Mouse (Mus musculus) stomach, embryonic 15.5 days (tissue): ENCODE results near the gene Med12l. TPM values are rescaled to one million over a fixed set of nuclear protein-coding genes. Genes with fewer than 3 reads are reported as not detected.

Experiments used
- ATAC-seq: fragments of 200-750 bp; cut with Nextera tagmentation; 2 replicates; pipeline ENCODE4 v1.8.0; 2017; ENCODE audit warnings: low read depth, moderate number of reproducible peaks, moderate TSS enrichment; ENCODE audit not compliant: insufficient read depth, low FRiP score
- H3K27ac ChIP-seq: fragments of 300-500 bp; sonication (generic); 2 replicates; pipeline ENCODE4 v1.5.1; 2015; ENCODE audit warnings: mild to moderate bottlenecking, inconsistent platforms
- H3K27me3 ChIP-seq: fragments of 300-500 bp; sonication (generic); replicated peaks from 2 replicates; pipeline ENCODE4 v1.6.1; 2015; ENCODE audit warnings: inconsistent platforms
- H3K36me3 ChIP-seq: fragments of 300-500 bp; sonication (generic); 2 replicates; pipeline ENCODE4 v1.6.1; 2015; ENCODE audit warnings: inconsistent platforms
- H3K4me1 ChIP-seq: fragments of 300-500 bp; sonication (generic); 2 replicates; pipeline ENCODE4 v1.6.1; 2015; ENCODE audit warnings: inconsistent platforms
- H3K4me2 ChIP-seq: fragments of 300-500 bp; sonication (generic); 2 replicates; pipeline ENCODE4 v1.6.1; 2015; ENCODE audit warnings: mild to moderate bottlenecking, inconsistent platforms
- H3K4me3 ChIP-seq: fragments of 300-500 bp; sonication (generic); replicated peaks from 2 replicates; pipeline ENCODE4 v1.5.1; 2015; ENCODE audit warnings: inconsistent platforms
- H3K9ac ChIP-seq: fragments of 300-500 bp; sonication (generic); 2 replicates; pipeline ENCODE4 v1.6.1; 2015; ENCODE audit warnings: inconsistent platforms
- H3K9me3 ChIP-seq: fragments of 300-500 bp; sonication (generic); 2 replicates; pipeline ENCODE4 v1.6.1; 2016; ENCODE audit warnings: inconsistent platforms
- WGBS: fragments of 180-500 bp; shearing (Covaris S2); methylation state at CpG from one replicate; pipeline ENCODE4 v1.1.7; 2015; 5-methylcytosine and 5-hydroxymethylcytosine counted together
- polyA plus RNA-seq: library from polyadenylated mRNA; unstranded; fragments of >200 nt; fragmentation: Nextera tagmentation; extraction: Ambion mirVana; gene quantifications from 2 replicates; pipeline ENCODE4 v1.2.1, GENCODE M21; 2015

Gene Med12l
- polyA plus RNA-seq, 1 experiment from 2014 or later, result 1.5 TPM

GRCm38 (mm10) chr3:58993619-58994018 is 12.0 kb upstream of the Med12l start:
- WGBS, result 86% methylated on average over 3 of the region's 3 CpGs
- H3K27me3 ChIP-seq, result no peaks in the 10 kb centered on the region
- no peaks in the 10 kb centered on the region for H3K4me1 ChIP-seq
- H3K9ac ChIP-seq, result no peak overlapping the region
- H3K9me3 ChIP-seq, result no peaks in the 10 kb centered on the region
- no peak for ATAC-seq
- no peak overlapping the region for H3K27ac ChIP-seq
- no peaks in the 10 kb centered on the region for H3K36me3 ChIP-seq
- no peak overlapping the region for H3K4me2 ChIP-seq
- no peak overlapping the region for H3K4me3 ChIP-seq

GRCm38 (mm10) chr3:59003756-59004155 is 1.9 kb upstream of the Med12l start:
- Histone ChIP-seq H3K9ac (no peak overlapping the region), H3K27ac (no peak overlapping the region), H3K9me3 (no peaks in the 10 kb centered on the region), H3K36me3 (no peaks in the 10 kb centered on the region), H3K4me1 (peaks cover 7% of the 10 kb centered on the region; the same call in 1 of the 2 replicates), H3K27me3 (0 out of 2 replicates have a peak, but pooled peaks cover 6% of the 10 kb centered on the region), H3K4me2 (no peak overlapping the region), H3K4me3 (no peak overlapping the region)
- ATAC-seq, result no peak
- 69% methylated on average over 5 of the region's 5 CpGs for WGBS

- Histone ChIP-seq H3K4me1 (peaks cover 7% of the 10 kb centered on the region; the same call in 1 of the 2 replicates), H3K4me3 (peak overlapping the region; percentile 77), H3K4me2 (peak overlapping the region; percentile 97), H3K27ac (peak overlapping the region; percentile 86), H3K36me3 (no peaks in the 10 kb centered on the region), H3K9me3 (no peaks in the 10 kb centered on the region), H3K27me3 (0 out of 2 replicates have a peak, but pooled peaks cover 6% of the 10 kb centered on the region), H3K9ac (peak overlapping the region; percentile 54; the same call in 1 of the 2 replicates)
- under 1% methylated on average over 54 of the region's 83 CpGs for WGBS
- peak; percentile 41 for ATAC-seq
Measured at GRCm38 (mm10) chr3:59005996-59006730, 538 bp downstream of the Med12l start.

GRCm38 (mm10) chr3:59006731-59007441 is 1.3 kb downstream of the Med12l start:
- peak; percentile 73 for ATAC-seq
- Histone ChIP-seq H3K4me1 (peaks cover 7% of the 10 kb centered on the region; the same call in 1 of the 2 replicates), H3K36me3 (no peaks in the 10 kb centered on the region), H3K27ac (peak overlapping the region; percentile 86), H3K27me3 (0 out of 2 replicates have a peak, but pooled peaks cover 6% of the 10 kb centered on the region), H3K9me3 (no peaks in the 10 kb centered on the region), H3K9ac (peak overlapping the region; percentile 54), H3K4me2 (peak overlapping the region; percentile 97), H3K4me3 (peak overlapping the region; percentile 77)
- under 1% methylated on average over 77 of the region's 77 CpGs for WGBS

GRCm38 (mm10) chr3:59010276-59010675 is 4.7 kb downstream of the Med12l start:
- Histone ChIP-seq H3K27ac (no peak overlapping the region), H3K27me3 (no peaks in the 10 kb centered on the region), H3K4me3 (no peak overlapping the region), H3K36me3 (no peaks in the 10 kb centered on the region), H3K4me2 (no peak overlapping the region), H3K9me3 (no peaks in the 10 kb centered on the region), H3K9ac (no peak overlapping the region), H3K4me1 (peaks cover 2% of the 10 kb centered on the region; the same call in 1 of the 2 replicates)
- WGBS, result 78% methylated on average over 3 of the region's 3 CpGs
- ATAC-seq, result no peak

- Histone ChIP-seq H3K4me1 (no peaks in the 10 kb centered on the region), H3K4me2 (no peak overlapping the region), H3K27ac (no peak overlapping the region), H3K27me3 (no peaks in the 10 kb centered on the region), H3K4me3 (no peak overlapping the region), H3K9ac (no peak overlapping the region), H3K36me3 (no peaks in the 10 kb centered on the region), H3K9me3 (no peaks in the 10 kb centered on the region)
- no peak for ATAC-seq
- WGBS, result 70% methylated on average over 4 of the region's 4 CpGs
Measured at GRCm38 (mm10) chr3:59015698-59016412, 10.2 kb downstream of the Med12l start.

- no peaks in the 10 kb centered on the region for H3K4me1 ChIP-seq
- H3K9me3 ChIP-seq, result no peaks in the 10 kb centered on the region
- H3K9ac ChIP-seq, result no peak overlapping the region
- no peaks in the 10 kb centered on the region for H3K36me3 ChIP-seq
- 80% methylated on average over 9 of the region's 9 CpGs for WGBS
- ATAC-seq, result no peak
- H3K4me3 ChIP-seq, result no peak overlapping the region
- no peaks in the 10 kb centered on the region for H3K27me3 ChIP-seq
- no peak overlapping the region for H3K27ac ChIP-seq
- H3K4me2 ChIP-seq, result no peak overlapping the region
Measured at GRCm38 (mm10) chr3:59016501-59016900, 10.9 kb downstream of the Med12l start.

GRCm38 (mm10) chr3:59021236-59021635 is 15.6 kb downstream of the Med12l start:
- Histone ChIP-seq H3K36me3 (no peaks in the 10 kb centered on the region), H3K9me3 (no peaks in the 10 kb centered on the region), H3K4me1 (no peaks in the 10 kb centered on the region), H3K27me3 (no peaks in the 10 kb centered on the region), H3K4me2 (no peak overlapping the region), H3K9ac (no peak overlapping the region), H3K4me3 (no peak overlapping the region), H3K27ac (no peak overlapping the region)
- 47% methylated on average over 8 of the region's 8 CpGs for WGBS
- no peak for ATAC-seq

- Histone ChIP-seq H3K27me3 (no peaks in the 10 kb centered on the region), H3K9ac (no peak overlapping the region), H3K27ac (no peak overlapping the region), H3K4me2 (no peak overlapping the region), H3K9me3 (no peaks in the 10 kb centered on the region), H3K4me3 (no peak overlapping the region), H3K36me3 (no peaks in the 10 kb centered on the region), H3K4me1 (no peaks in the 10 kb centered on the region)
- 74% methylated on average over 2 of the region's 2 CpGs for WGBS
- no peak for ATAC-seq
Measured at GRCm38 (mm10) chr3:59022251-59022650, 16.6 kb downstream of the Med12l start.

- ATAC-seq, result no peak
- WGBS, result 89% methylated on average over 14 of the region's 14 CpGs
- H3K4me3 ChIP-seq, result no peak overlapping the region
- H3K4me1 ChIP-seq, result no peaks in the 10 kb centered on the region
- H3K9ac ChIP-seq, result no peak overlapping the region
- H3K27me3 ChIP-seq, result no peaks in the 10 kb centered on the region
- no peak overlapping the region for H3K4me2 ChIP-seq
- no peaks in the 10 kb centered on the region for H3K36me3 ChIP-seq
- H3K27ac ChIP-seq, result no peak overlapping the region
- H3K9me3 ChIP-seq, result no peaks in the 10 kb centered on the region
Measured at GRCm38 (mm10) chr3:59022971-59023370, 17.3 kb downstream of the Med12l start.

- WGBS, result 57% methylated on average over 14 of the region's 14 CpGs
- H3K9me3 ChIP-seq, result no peaks in the 10 kb centered on the region
- H3K4me3 ChIP-seq, result no peak overlapping the region
- H3K4me2 ChIP-seq, result no peak overlapping the region
- no peak overlapping the region for H3K27ac ChIP-seq
- no peak overlapping the region for H3K9ac ChIP-seq
- no peaks in the 10 kb centered on the region for H3K27me3 ChIP-seq
- H3K4me1 ChIP-seq, result no peaks in the 10 kb centered on the region
- ATAC-seq, result no peak; the same call in 1 of the 2 replicates
- no peaks in the 10 kb centered on the region for H3K36me3 ChIP-seq
Measured at GRCm38 (mm10) chr3:59024531-59025192, 19.0 kb downstream of the Med12l start.
